Mouse (Mus musculus) gonadal fat pad, adult 2 months (tissue): ENCODE measurements around the gene Lrrc34. TPM values are rescaled to one million over a fixed set of nuclear protein-coding genes. Genes with fewer than 3 reads are reported as not detected.

Source experiments
- DNase-seq: peaks from one replicate; pipeline ENCODE4 v3.0.0-alpha.2; 2012; ENCODE audit warnings: low read depth
- polyA plus RNA-seq: library from polyadenylated mRNA; depleted of rRNA; stranded (reverse); fragments of >200 nt; gene quantifications from 2 replicates; pipeline ENCODE4 v1.2.3, GENCODE M21; 2012; rRNA removed

Lrrc34 gene
- polyA plus RNA-seq = 0.22 and 0.37 TPM in 2 replicates

DNA sequence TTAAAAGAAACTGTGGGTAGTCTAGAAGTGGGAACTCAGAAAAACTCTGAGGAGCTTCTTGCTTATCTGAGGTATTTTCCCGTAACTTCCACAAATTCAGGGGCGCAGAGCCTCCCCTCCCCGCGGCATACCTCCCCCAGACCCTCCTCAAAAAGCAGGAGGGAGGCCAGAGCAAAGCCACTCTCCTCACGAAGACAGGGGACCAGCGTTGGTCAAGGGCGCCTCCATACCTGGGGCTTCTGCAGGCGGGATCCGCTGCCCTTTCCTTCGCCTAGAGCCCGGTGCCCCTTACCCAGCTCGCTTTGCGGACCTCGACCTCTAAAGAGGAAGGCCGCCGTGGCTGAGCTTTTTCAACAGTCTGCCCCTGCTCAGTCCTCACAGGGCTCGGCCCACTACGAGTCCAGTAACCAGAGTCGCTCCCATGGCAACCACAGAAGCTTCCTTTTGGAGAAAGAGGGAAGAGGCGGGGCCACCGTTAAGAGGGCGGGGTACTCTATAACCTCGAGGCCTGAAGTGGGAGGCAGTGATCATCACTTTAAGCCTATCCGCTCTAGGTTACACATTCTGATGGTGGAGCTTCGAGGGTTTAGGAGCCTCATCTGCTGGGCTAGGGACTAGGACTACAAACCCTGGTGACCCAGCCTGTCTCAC lies at the start of gene Lrrc34:
Gene Lrrc34, minus strand, starts transcription at position 430 of the 651 bp plus-strand sequence.
- no peak for DNase-seq

DNA sequence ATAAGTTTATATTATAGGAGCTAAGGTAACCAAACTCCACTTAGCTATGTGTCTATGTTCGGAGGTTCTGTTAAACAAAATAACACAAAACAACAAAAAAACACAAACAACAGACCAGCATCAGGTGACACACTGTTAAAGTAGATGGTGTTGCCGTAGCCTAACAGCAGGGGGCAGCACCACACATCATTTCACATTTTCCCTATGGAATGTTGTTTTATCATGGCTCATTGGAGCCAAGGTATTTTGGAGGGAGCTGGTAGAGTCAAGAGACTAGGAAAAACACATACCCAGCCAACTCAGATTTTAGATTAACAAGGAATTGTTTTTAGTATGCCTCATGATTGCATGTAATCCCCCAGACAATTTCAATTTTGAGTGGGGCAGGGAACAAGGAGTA lies 48.7 kb upstream of the Lrrc34 start:
- no peak for DNase-seq

DNA sequence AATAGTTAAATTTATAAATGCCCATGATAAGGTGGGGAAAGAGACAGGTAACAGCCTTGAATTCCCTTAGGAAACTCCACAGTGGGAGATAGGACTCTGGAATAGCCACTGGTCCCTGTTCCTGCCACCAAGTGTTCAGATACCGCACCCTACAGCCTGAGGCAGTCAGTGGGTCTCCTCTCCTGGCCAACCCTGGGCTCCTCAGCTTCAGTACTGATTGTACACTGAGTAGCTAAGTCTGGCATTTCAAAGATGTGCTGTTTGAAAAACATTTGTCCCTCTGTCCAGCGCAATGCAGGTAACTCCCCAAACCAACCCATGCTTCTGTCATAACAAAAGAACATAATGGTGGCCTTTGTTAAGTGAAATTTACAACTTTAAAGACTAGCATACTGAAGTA lies 48.0 kb upstream of the Lrrc34 start:
- no peak for DNase-seq

DNA sequence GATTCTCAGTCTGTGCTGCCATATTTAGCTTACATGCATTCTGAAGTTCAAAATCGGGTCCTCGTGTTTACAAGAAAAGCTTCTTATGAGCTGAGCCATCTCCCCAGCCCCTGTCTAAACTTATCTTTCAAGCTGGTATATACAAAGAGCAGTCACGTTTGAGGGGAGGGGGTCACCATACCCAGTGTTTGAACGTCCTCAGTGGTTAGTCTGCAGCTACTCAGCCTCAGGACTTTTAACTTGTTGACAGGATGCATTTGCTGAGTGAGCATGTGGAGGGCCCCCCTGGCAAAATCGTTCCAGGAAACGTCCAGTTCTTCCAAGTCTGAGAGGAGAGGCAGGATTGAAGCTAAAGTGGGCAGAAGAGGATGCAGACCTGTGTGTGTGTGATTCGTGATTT lies 43.3 kb upstream of the Lrrc34 start:
- DNase-seq = no peak

DNA sequence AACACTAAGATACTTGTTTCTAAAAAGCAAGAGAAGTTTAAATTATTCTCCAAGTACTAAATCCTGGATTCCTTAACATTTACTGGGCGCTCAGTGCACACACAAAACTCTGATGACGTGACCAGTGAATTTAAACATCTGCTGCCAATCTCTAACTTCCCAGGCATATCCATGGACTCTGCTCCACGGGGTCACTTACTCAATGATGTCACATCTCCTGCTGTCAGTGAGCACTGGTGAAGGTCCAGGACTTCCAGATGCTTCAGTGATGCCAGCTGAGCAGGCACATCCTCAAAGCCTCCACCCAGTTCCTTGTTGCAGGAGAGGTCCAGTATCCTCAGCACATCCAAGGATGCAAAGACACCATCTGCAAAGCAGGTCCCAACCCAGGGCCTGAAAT lies 39.5 kb upstream of the Lrrc34 start:
- DNase-seq = no peak

DNA sequence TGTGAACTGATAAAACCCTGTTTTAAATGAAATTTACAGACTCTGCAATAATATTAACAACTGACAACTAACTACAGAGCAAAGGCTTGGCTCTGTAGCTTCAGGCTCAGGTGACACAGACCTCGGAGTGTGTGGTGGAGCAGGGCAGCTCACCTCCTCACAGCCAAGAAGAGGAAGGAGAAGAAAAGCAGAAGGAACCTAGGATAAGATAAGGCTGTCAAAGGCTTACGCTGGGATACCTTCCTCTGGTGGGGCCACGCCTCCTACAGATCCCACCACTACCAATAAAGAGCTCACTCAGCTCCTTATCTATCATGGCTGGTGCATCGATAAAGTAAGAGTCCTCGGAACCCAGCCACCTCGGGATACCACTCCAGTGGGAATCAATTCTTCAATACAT lies 35.5 kb upstream of the Lrrc34 start:
- DNase-seq = no peak

DNA sequence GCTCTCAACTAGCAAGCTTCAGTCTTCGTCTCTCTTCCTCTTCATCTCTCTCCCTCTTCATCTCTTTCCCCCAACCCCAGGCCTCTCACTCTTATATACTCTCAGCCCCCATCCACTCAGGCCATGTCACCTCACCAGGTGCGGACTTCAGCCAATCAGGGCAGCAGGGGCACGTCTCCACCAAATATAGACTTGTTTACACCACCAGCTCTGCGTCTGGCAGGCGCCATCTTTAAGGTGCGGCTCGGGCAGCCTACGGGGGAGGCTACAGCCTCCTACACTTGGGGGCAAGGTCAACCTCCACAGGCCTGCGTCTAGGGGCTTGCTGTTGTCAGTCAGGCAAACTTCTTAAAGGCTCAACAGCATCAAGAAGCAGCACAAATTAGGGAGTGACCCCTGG lies 10.8 kb upstream of the Lrrc34 start:
- DNase-seq = no peak

DNA sequence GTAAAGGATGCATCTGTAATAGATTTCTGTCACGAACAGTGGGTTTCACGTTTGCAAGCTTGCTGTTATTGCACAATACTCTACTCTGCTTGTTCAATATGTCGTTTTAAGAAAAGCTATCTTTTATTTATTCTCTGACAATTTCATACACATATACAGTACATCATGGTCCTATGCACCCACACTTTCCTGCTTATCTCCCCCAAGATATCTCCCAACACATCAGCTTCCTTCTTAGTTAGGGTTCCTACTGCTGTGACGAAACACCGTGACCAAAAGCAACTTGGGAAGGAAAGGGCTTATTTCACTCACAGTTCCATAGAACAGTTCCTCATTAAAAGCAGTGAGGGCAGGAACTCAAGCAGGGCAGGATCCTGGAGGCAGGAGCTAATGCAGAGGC lies 8.3 kb upstream of the Lrrc34 start:
- DNase-seq = no peak

DNA sequence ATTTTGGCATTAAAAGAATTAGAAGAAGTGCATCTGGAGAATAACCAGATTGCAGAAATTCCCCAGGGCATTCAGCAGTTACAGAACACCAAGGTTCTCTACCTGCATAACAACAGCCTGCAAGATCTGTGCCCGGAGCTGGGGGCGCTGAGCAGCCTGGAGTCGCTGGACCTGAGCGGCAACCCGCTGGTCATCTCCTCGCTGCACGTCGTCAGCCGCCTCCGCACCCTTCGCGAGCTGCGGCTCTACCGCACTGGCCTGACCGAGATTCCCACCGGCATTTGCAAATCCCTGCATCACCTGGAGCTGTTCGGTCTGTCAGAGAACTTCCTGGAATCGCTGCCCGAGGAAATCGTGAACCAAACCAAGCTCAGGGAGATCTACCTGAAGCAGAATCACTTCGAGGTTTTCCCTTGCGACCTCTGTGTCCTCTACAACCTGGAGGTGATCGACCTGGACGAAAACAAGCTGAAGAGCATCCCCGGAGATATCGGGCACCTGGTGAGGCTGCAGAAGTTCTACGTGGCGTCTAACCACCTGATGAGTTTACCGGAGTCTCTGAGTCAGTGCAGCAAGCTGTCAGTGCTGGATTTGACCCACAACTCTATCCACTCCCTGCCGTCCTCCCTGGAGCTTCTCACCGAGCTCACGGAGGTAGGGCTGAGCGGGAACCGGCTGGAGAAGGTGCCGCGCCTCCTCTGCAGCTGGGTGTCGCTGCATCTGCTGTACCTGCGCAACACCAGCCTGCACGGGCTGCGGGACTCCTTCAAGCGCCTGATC lies 2.6 kb upstream of the Lrrc34 start:
- DNase-seq = no peak

DNA sequence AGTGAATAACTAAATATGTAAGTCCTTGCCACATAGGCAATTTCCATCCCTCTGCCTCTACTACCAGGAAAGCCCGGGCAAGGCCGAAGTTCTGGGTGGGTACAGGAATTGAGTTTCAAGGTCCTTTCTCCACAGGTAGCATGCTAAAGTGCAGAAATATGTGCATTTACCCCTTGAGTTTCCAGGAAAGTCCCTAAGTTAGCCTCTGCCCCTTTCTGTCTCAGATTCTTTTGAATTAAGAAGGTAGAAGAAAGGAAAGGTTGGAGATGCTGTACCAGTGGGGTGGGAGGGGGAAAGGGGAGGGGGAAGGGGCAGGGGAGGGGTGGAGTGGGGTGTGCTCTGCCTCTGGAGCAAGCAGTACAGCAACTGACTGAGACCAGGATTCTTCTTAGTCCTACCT lies 797 bp upstream of the Lrrc34 start:
- DNase-seq = no peak

DNA sequence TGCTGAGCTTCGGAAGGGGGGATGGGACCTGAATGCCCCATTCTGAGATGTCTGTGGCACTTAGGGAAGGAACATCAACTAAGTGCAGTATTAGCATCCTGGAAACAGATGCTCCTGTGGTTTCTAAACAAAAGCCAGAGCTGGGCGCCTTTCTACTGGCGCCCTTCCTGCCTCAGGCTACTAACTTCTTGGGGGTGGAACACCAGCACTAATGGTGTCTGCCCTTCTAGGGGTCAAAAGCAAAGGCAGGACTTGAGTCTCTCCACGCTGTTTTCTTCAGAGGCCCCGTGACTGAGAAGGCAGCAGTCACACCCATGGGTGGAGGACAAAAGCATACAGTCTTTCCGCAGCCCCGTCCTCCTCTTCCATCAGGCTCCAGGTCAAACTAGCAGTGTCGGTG lies 908 bp downstream of the Lrrc34 start:
- no peak for DNase-seq

DNA sequence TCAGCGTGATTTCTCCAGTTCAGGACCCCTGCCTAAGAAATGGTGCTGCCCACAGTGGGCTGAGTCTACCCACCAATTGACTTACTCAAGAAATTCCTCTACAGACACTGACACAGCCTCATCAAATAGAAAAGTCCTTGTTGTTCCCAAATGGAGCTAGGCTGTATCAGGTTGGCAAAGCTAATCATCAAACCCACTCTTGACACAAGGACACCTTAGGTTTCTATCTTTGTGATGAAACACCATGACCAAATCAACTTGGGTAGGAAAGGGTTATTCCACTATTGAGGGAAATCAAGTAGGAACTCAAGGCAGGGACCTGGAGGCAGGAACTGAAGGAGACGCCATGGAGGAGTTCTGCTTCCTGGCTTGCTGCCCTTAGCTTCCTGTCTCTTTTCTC lies 3.5 kb downstream of the Lrrc34 start, which contains the start of gene Lrriq4:
Gene Lrriq4, plus strand, starts transcription at position 301 of the 400 bp plus-strand sequence.
- no peak for DNase-seq

DNA sequence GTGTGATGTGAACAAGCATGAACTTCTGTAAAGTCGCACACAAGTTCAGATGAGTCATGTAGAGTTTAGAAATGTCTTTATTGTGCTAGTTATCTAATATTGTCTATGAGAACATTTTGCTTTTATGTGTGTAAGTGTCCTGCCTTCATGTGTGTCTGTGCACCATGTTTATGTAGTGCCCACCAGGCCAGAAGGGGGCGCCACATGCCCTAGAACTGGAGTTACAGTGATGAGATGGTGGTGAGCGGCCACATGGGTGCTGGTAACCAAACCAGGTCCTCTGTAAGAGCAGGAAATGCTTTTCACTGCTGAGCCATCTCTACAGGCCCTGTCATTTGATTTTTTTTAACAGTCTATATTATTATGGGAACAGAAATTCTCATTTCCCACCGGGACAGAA lies 12.0 kb downstream of the Lrrc34 start:
- no peak for DNase-seq

DNA sequence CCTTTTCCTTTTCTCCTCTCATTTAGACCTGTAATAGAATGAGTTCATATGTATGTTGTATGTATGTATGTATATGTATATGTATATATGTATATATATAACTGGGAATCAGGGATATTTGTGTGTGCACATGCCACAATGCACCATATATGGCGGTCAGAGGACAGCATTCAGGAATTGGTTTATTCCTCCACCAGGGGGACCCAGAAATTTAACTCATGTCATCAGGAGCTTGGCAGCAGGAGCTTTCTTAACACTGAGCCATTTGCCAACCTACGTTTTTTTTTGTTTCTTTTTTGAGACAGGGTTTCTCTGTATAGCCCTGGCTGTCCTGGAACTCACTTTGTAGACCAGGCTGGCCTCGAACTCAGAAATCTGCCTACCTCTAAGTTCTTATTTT lies 14.0 kb downstream of the Lrrc34 start:
- no peak for DNase-seq

DNA sequence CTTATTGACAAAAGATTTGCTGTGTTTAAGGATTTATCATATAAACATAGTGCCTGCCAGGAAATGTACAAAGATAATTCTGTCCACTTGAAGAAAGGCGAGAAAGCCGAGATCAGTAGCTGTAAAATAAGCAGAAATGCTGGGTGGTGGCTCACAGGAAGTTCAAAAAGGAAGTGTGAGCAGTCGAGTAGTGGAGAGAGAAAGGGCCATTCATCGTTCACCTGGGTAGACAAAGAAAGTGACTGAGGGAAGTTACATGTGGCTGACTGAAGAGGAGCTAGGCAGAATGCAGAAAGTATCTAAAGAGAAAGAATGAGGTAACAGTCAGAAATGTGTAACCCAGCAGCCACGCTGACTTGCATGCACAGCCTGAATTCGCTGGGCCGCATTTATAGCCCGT lies 27.5 kb downstream of the Lrrc34 start:
- no peak for DNase-seq

DNA sequence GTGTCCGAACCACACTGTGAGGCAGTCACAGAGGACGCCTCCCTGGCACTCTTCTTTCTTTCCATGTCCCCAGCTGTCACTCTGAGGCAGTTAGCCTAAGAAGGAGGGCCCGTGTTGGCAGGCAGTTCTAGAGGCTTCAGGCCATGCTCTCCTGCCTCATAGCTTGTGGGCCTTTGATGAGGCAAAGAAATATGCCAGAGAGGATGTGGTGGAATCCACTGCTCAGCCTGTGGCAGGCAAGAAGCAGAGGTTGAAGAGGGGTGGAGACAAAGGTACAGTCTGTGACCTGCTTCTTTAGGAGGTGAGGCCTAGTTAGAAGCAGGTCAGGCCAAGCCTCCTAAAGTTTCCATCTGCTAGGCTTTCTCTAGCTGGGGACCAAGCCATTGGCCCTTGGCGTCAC lies 36.7 kb downstream of the Lrrc34 start:
- DNase-seq = no peak

DNA sequence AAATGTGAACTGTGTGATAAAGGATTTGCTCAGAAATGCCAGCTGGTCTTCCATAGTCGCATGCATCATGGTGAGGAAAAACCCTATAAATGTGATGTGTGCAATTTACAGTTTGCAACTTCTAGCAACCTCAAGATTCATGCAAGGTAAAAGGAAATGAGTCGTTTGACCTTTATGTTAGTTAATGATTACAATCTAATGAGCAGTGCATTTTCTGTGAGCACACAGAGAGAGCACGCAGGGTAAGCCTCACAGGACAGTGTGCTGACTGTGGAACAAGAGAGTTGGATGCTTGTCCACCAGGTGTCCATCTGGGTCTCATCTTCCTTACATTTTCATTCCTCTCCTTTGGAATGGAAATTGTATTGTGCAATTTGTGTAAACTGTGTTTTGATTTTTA lies 38.7 kb downstream of the Lrrc34 start:
- DNase-seq = no peak

DNA sequence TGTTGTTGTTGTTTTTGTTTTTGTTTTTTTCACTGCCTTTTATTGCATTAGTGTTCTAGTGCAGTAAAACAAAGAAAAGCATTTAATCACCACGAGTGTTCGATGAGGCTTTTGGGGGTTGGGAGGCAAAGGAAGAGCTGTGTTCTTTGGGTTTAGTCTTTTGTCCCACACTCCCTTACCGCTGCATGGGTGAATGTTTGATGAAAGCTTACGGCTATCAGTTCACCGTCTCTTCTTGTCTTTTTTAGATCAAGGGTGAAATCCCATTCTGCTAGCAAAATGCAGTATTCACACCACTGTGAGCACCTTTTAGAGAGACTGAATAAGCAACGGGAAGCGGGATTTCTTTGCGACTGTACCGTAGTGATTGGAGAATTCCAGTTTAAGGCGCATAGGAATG lies 44.4 kb downstream of the Lrrc34 start:
- no peak for DNase-seq

DNA sequence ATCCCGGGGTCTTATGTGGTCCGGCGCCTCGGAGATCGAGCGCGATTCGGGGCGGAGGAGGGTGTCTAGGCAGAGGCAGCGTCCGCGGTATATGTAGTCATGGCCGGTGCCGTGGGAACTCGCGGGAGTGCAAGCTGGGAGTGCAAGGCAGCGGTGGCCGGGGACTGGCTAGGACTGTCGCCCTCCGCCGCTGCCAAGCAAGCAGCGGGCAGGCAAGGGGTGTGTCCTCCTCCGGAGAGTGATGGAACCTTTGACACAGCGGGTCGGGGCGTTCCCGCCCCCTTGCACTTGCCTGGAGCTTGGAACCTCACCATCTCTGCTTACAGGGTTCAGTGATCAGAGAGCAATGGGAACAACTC lies 45.0 kb downstream of the Lrrc34 start:
- no peak for DNase-seq

DNA sequence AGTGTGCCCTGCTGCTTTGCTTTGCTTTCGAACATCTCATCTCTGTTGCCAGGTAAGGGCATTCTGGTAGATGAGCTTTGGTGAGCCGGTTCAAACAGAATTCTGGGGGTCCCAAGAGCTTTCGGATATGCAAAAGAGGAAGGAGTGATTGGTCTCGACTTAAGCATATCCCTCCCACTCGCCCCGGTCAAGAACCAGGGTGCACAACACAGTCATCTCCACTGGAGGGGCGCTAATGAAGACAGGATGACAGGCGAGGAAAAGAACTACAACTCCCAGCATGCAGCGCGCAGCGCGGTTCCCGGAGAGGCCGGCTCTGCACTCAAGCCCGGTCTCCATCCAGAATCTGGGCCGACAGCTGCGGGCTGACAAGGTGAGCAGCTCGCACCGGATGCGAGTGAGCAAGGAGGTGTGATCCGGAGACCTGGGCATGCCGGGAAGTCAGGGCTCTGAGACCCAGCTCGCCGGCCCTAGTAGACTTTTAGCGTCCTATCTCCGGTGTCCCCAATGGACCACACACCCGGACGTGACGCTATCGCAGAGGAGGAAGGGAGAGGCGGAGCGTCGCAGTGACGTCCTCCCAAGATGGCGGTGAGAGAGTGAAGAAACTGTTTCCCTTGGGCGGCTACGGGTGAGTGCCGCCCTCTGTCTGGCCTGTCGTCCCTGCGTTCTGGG lies 45.5 kb downstream of the Lrrc34 start, which contains the start of gene Mynn:
Gene Mynn, plus strand, starts transcription at position 1 of the 675 bp plus-strand sequence.
- DNase-seq = peak; percentile 83

DNA sequence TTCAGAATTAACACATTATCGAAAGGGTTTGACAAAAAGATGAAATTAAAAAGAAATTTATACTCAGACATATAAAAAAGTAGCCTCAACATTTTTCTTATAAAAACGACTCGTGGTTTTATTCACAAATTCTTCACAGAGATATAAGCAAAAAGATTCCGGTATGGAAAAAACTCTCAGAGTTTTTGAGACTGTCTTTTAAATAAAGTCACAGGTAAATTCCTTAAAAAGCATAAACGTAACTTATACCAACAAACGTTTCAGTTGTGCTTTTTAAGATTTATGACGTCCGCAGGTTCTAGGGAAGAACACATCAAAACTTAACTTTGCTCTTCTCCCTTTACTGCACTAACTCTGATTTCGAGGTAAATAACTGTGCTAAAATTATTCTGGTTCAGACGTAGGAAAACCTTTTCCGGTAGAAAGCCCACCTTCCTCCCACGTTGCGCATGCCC lies 46.0 kb downstream of the Lrrc34 start:
- DNase-seq = no peak

DNA sequence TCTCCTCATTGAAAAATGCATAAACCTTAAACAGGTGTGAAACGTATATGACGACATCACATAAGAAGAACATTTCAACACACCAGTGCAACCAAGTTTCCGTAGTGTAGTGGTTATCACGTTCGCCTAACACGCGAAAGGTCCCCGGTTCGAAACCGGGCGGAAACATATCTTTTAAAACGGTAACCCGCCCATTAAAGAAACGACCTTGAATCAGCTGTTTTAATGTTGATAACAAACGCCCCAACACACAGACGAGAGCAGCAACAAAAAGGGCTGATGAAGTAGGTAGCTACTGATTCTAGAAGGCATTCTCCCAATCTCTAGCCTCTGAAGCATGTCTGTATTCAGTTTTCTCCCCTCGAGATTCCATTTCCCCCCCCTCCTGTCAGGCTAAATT lies 46.5 kb downstream of the Lrrc34 start:
- DNase-seq = no peak

DNA sequence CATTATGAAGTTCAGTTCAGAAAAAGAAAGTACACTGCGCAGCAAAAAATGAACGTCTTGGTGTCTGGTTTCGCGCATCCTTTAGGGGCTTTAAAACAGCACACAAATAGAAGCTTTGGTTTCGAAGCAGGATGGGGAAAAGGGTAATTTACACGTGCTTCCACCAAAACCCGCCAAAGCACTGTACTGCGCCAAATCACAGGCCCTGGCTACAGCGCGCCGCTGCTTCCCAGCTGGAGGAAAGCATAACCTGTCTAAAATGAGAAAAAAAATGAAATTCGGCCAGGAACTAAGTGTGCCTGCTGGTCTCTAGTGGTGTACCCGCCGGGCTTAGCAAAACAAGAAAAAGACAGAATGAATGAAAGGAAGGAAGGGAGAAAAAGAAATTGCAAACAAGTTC lies 47.0 kb downstream of the Lrrc34 start:
- no peak for DNase-seq
